In the genomic region with DNA sequence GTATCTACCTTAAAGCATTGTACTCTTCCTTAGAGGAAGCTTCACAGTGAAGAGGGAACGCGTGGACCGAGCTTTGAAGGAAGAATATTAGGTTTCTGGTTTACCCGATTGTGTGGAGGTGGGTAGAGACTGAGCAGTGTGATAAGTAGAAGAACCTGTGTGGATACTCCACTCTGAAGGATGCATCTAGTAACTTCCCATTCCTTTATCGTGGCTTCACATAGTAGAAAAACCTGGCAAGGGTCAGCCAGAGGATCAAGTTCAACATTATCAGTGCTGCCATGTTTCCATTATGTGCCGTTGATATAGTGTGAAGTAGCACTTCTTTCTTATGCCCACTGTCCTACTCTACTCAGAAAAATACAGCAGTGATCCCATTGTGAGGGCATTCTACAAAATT, we compare ENCODE assay signal across 15 mouse cellular contexts. TPM values are rescaled to one million over a fixed set of nuclear protein-coding genes. Genes with fewer than 3 reads are reported as not detected.
DNase-seq lines count a peak whose midpoint lies in the region; ATAC-seq and TF ChIP-seq lines count a peak whose summit lies in the region.
"Had no signal": no experiment of that assay in that cellular context is flagged by ENCODE, and none has a peak within 500 bp of the region (broad histone marks: within the 10 kb centered on the region; RNA-seq: fewer than 3 reads in every experiment).

No protein-coding gene starts in this region.

- H3K79me2 ChIP-seq in heart, adult 2 months (replicated peaks; ENCODE audit: control insufficient read depth, insufficient read depth, low read length): peaks cover 2% of the 10 kb centered on the region; the same call in 1 of the 2 replicates

- WGBS in heart, adult 2 months: 87% methylated on average over 6 of the region's 6 CpGs
- 90% methylated on average over 6 of the region's 6 CpGs for WGBS in heart, embryonic 11.5 days (ENCODE audit: insufficient replicate concordance)
- WGBS in liver, embryonic 15.5 days (ENCODE audit: insufficient replicate concordance): 72% methylated on average over 6 of the region's 6 CpGs
- 67% methylated on average over 6 of the region's 6 CpGs for WGBS in liver, embryonic 12.5 days (ENCODE audit: insufficient replicate concordance)
- WGBS in midbrain, embryonic 14.5 days: 94% methylated on average over 6 of the region's 6 CpGs

- H3K4me2 ChIP-seq in heart, embryonic 11.5 days: no peak overlapping the region
- H3K4me2 ChIP-seq in liver, embryonic 15.5 days: no peak overlapping the region
- H3K4me2 ChIP-seq in liver, embryonic 12.5 days: no peak overlapping the region
- no peak overlapping the region for H3K4me2 ChIP-seq in midbrain, embryonic 14.5 days (ENCODE audit: low read length)
- H3K4me2 ChIP-seq: embryonic facial prominence, embryonic 13.5 days; embryonic facial prominence, embryonic 15.5 days; forebrain, embryonic 12.5 days had no signal

- no peaks in the 10 kb centered on the region for H3K9me3 ChIP-seq in heart, embryonic 11.5 days (replicated peaks; ENCODE audit: control insufficient read depth, low read length)
- no peaks in the 10 kb centered on the region for H3K9me3 ChIP-seq in liver, embryonic 15.5 days (replicated peaks)
- H3K9me3 ChIP-seq in liver, embryonic 12.5 days (replicated peaks): no peaks in the 10 kb centered on the region
- no peaks in the 10 kb centered on the region for H3K9me3 ChIP-seq in midbrain, embryonic 14.5 days (ENCODE audit: control insufficient read depth, low read length)
- H3K9me3 ChIP-seq: embryonic facial prominence, embryonic 13.5 days; embryonic facial prominence, embryonic 15.5 days; forebrain, embryonic 10.5 days; forebrain, embryonic 12.5 days had no signal

- peaks cover 10% of the 10 kb centered on the region for H3K36me3 ChIP-seq in heart, adult 2 months (ENCODE audit: control insufficient read depth, insufficient read depth, low read length)
- H3K36me3 ChIP-seq in heart, embryonic 11.5 days (ENCODE audit: control insufficient read depth, insufficient read depth, low read length): no peaks in the 10 kb centered on the region
- H3K36me3 ChIP-seq in liver, embryonic 15.5 days (replicated peaks): no peaks in the 10 kb centered on the region
- H3K36me3 ChIP-seq in liver, embryonic 12.5 days: no peaks in the 10 kb centered on the region
- no peaks in the 10 kb centered on the region for H3K36me3 ChIP-seq in midbrain, embryonic 14.5 days (ENCODE audit: control insufficient read depth, insufficient read depth, low read length)
- H3K36me3 ChIP-seq: forebrain, embryonic 10.5 days; forebrain, embryonic 12.5 days had no signal

- TF ChIP-seq EP300 in heart, adult 2 months (IDR thresholded peaks at IDR 0.05; ENCODE audit: insufficient read depth, low read depth, low read length): no peak

- H3K4me3 ChIP-seq in heart, adult 2 months: no peak overlapping the region
- no peak overlapping the region for H3K4me3 ChIP-seq in heart, embryonic 11.5 days (ENCODE audit: low read depth, low read length)
- no peak overlapping the region for H3K4me3 ChIP-seq in liver, embryonic 15.5 days (replicated peaks)
- H3K4me3 ChIP-seq in liver, embryonic 12.5 days: no peak overlapping the region
- H3K4me3 ChIP-seq in midbrain, embryonic 14.5 days (replicated peaks; ENCODE audit: low read depth, low read length): no peak overlapping the region
- H3K4me3 ChIP-seq: embryonic facial prominence, embryonic 13.5 days; embryonic facial prominence, embryonic 15.5 days; erythroblast, embryonic 14.5 days; forebrain, embryonic 10.5 days; forebrain, embryonic 12.5 days had no signal

- no peak for TF ChIP-seq POLR2A in heart, adult 2 months (IDR thresholded peaks at IDR 0.05; ENCODE audit: insufficient read depth, low read depth, low read length)

- H3K9ac ChIP-seq in heart, adult 2 months (ENCODE audit: low read depth, low read length): no peak overlapping the region
- H3K9ac ChIP-seq in heart, embryonic 11.5 days (ENCODE audit: low read depth, low read length): no peak overlapping the region
- no peak overlapping the region for H3K9ac ChIP-seq in liver, embryonic 15.5 days
- no peak overlapping the region for H3K9ac ChIP-seq in liver, embryonic 12.5 days
- H3K9ac ChIP-seq in midbrain, embryonic 14.5 days (replicated peaks; ENCODE audit: low read length): no peak overlapping the region
- H3K9ac ChIP-seq: embryonic facial prominence, embryonic 13.5 days; embryonic facial prominence, embryonic 15.5 days; forebrain, embryonic 12.5 days had no signal

- no peaks in the 10 kb centered on the region for H3K27me3 ChIP-seq in heart, adult 2 months (ENCODE audit: control insufficient read depth, insufficient read depth, low read length)
- H3K27me3 ChIP-seq in heart, embryonic 11.5 days (ENCODE audit: control insufficient read depth, insufficient read depth, low read length): no peaks in the 10 kb centered on the region
- H3K27me3 ChIP-seq in liver, embryonic 15.5 days: no peaks in the 10 kb centered on the region
- H3K27me3 ChIP-seq in liver, embryonic 12.5 days (replicated peaks): no peaks in the 10 kb centered on the region
- no peaks in the 10 kb centered on the region for H3K27me3 ChIP-seq in midbrain, embryonic 14.5 days (ENCODE audit: control insufficient read depth, insufficient read depth, low read length)
- H3K27me3 ChIP-seq: embryonic facial prominence, embryonic 13.5 days; embryonic facial prominence, embryonic 15.5 days; forebrain, embryonic 12.5 days had no signal

- intact Hi-C loops in heart, adult 2 months (cut with DNase I): loop anchor here (5.0 kb wide), 1 partner anchor 47 kb away; no protein-coding TSS in a partner anchor
- intact Hi-C loops in gastrocnemius, postnatal 14 days (cut with DNase I; ENCODE audit: low total_unique reads): no loop called here

- no peak for DNase-seq in heart, adult 2 months
- peak; percentile 74 for DNase-seq in MEL-GATA-1-ER (ENCODE audit: extremely low read depth, low read depth)
- no peak for DNase-seq in midbrain, embryonic 14.5 days
- no peak for DNase-seq in gastrocnemius, postnatal 14 days
- DNase-seq: embryo, embryonic 11 days had no signal

- H3K27ac ChIP-seq in heart, adult 2 months: peak overlapping the region; percentile 23; the same call in 1 of the 2 replicates
- no peak overlapping the region for H3K27ac ChIP-seq in heart, embryonic 11.5 days (ENCODE audit: low read depth, low read length)
- 0 out of 2 replicates have a peak overlapping the region, but pooled peaks have one; percentile 20 for H3K27ac ChIP-seq in liver, embryonic 15.5 days (replicated peaks)
- no peak overlapping the region for H3K27ac ChIP-seq in liver, embryonic 12.5 days
- H3K27ac ChIP-seq in midbrain, embryonic 14.5 days (replicated peaks; ENCODE audit: low read depth, low read length): no peak overlapping the region
- H3K27ac ChIP-seq: embryonic facial prominence, embryonic 13.5 days; embryonic facial prominence, embryonic 15.5 days; forebrain, embryonic 10.5 days; forebrain, embryonic 12.5 days had no signal

- no peak for ATAC-seq in heart, embryonic 11.5 days (replicated peaks; ENCODE audit: insufficient number of reproducible peaks, low FRiP score, low TSS enrichment)
- no peak for ATAC-seq in liver, embryonic 15.5 days (ENCODE audit: insufficient read depth)
- no peak for ATAC-seq in liver, embryonic 12.5 days
- ATAC-seq in midbrain, embryonic 14.5 days (ENCODE audit: low FRiP score, low TSS enrichment): no peak
- ATAC-seq: forebrain, embryonic 14.5 days; forebrain, embryonic 16.5 days had no signal

- H3K4me1 ChIP-seq in heart, adult 2 months (ENCODE audit: control insufficient read depth, insufficient read depth, low read length): peaks cover 4% of the 10 kb centered on the region
- H3K4me1 ChIP-seq in heart, embryonic 11.5 days (ENCODE audit: control insufficient read depth, insufficient read depth, low read length): no peaks in the 10 kb centered on the region
- H3K4me1 ChIP-seq in liver, embryonic 15.5 days (replicated peaks): peaks cover 52% of the 10 kb centered on the region
- H3K4me1 ChIP-seq in liver, embryonic 12.5 days: peaks cover 54% of the 10 kb centered on the region
- no peaks in the 10 kb centered on the region for H3K4me1 ChIP-seq in midbrain, embryonic 14.5 days (ENCODE audit: control insufficient read depth, insufficient read depth, low read length)
- H3K4me1 ChIP-seq: embryonic facial prominence, embryonic 13.5 days; embryonic facial prominence, embryonic 15.5 days; forebrain, embryonic 10.5 days; forebrain, embryonic 12.5 days had no signal

- no peak for TF ChIP-seq CTCF in heart, adult 2 months (IDR thresholded peaks at IDR 0.05)

RNA-seq across cellular contexts. Expression of a gene that starts 53.6 kb away (rescaled TPM):
- total RNA-seq in heart, adult 2 months (2021): 10 to 100 TPM; 43.7 to 48.1 TPM
- 9.4 and 13.1 TPM in 2 replicates for polyA plus RNA-seq in heart, adult 2 months (2012; rRNA removed)
- polyA plus RNA-seq in heart, embryonic 11.5 days (2014; fragmentation: Nextera tagmentation; extraction: Ambion mirVana): 16.7 and 17.9 TPM in 2 replicates
- polyA plus RNA-seq in liver, embryonic 15.5 days (2015; fragmentation: Nextera tagmentation; extraction: Ambion mirVana): 18.3 and 20.8 TPM in 2 replicates
- polyA plus RNA-seq in liver, embryonic 12.5 days (2016; fragmentation: Nextera tagmentation; extraction: Ambion mirVana): 32.2 and 33.0 TPM in 2 replicates
- 23.4 and 27.3 TPM in 2 replicates for polyA plus RNA-seq in midbrain, embryonic 14.5 days (2014; fragmentation: Nextera tagmentation; extraction: Ambion mirVana)
- total RNA-seq in gastrocnemius, postnatal 14 days (2021): 10 to 100 TPM; 40.6 to 45.7 TPM

Comparison
In these comparisons a context has a peak if more than half of its experiments do, and no peak if none do; other contexts are left out.
1. H3K27ac ChIP-seq: peak in heart, adult 2 months (single experiment) and liver, embryonic 15.5 days (single experiment); none in heart, embryonic 11.5 days (single experiment), liver, embryonic 12.5 days (single experiment) and midbrain, embryonic 14.5 days (single experiment).